Mouse (Mus musculus) left cerebral cortex, postnatal 14 days (tissue): ENCODE data around the gene Plk3. TPM values are rescaled to one million over a fixed set of nuclear protein-coding genes. Genes with fewer than 3 reads are reported as not detected.
A peak's percentile ranks its signal among the peaks of the same experiment; 100 is the strongest.

Experiments used
- DNase-seq, 2 experiments: peaks; one replicate each; pipeline ENCODE4 v3.0.0; 2021 to 2022; ENCODE audit warnings: low spot score in 2 of 2, mixed read lengths in 1 of 2
- intact Hi-C: fragments of 180-260 bp; cut with DNase I; formaldehyde crosslinking; loops from one replicate; pipeline ENCODE4 v1.15.1; 2025
- total RNA-seq, 2 experiments: library from RNA; stranded (reverse); gene quantifications; 2 replicates each; pipeline ENCODE4 v1.2.3; 2021

The Plk3 gene
- total RNA-seq, 2 experiments from 2014 or later, result 15.6 to 16.2 TPM

- intact Hi-C loops, result loop anchor here (5.0 kb wide), 1 partner anchor 141 kb away; no protein-coding TSS in a partner anchor
- DNase-seq, result no peak
Measured at GRCm38 (mm10) chr4:117143023-117143422, 9.3 kb upstream of the Plk3 start.

- intact Hi-C loops, result loop anchor here (5.0 kb wide), 1 partner anchor 138 kb away; no protein-coding TSS in a partner anchor
- DNase-seq, result no peak
Measured at GRCm38 (mm10) chr4:117140613-117141012, 6.8 kb upstream of the Plk3 start.

GRCm38 (mm10) chr4:117139217-117139612 is 5.5 kb upstream of the Plk3 start:
- intact Hi-C loops, result no loop called here

GRCm38 (mm10) chr4:117138295-117139216 is 4.8 kb upstream of the Plk3 start:
- intact Hi-C loops, result no loop called here
- DNase-seq, result no peak

More at GRCm38 (mm10) chr4:117139217-117139612, 5.5 kb upstream of the Plk3 start:
- peak in 1 of 2 experiments; percentile 52 for DNase-seq

GRCm38 (mm10) chr4:117136034-117136433 is 2.3 kb upstream of the Plk3 start:
- no peak for DNase-seq
- intact Hi-C loops, result no loop called here

- intact Hi-C loops, result no loop called here
- DNase-seq, result no peak
Measured at GRCm38 (mm10) chr4:117134601-117134995, 835 bp upstream of the Plk3 start.

GRCm38 (mm10) chr4:117133366-117133796 is 382 bp downstream of the Plk3 start:
- intact Hi-C loops, result no loop called here
- no peak for DNase-seq

- intact Hi-C loops, result no loop called here
- no peak for DNase-seq
Measured at GRCm38 (mm10) chr4:117132794-117133143, 994 bp downstream of the Plk3 start.

GRCm38 (mm10) chr4:117131890-117132793 is 1.6 kb downstream of the Plk3 start:
- intact Hi-C loops, result no loop called here
- no peak for DNase-seq

- no peak for DNase-seq
- intact Hi-C loops, result no loop called here
Measured at GRCm38 (mm10) chr4:117131198-117131597, 2.6 kb downstream of the Plk3 start.

- intact Hi-C loops, result no loop called here
- no peak for DNase-seq
Measured at GRCm38 (mm10) chr4:117130790-117131189, 3.0 kb downstream of the Plk3 start.

- DNase-seq, result no peak
- intact Hi-C loops, result no loop called here
Measured at GRCm38 (mm10) chr4:117127991-117128686, 5.6 kb downstream of the Plk3 start.

GRCm38 (mm10) chr4:117126675-117127290 is 7.0 kb downstream of the Plk3 start, which contains the start of gene Tctex1d4:
Tctex1d4 (plus strand) TSS chr4:117126794.
- no peak for DNase-seq
- intact Hi-C loops, result no loop called here

- intact Hi-C loops, result no loop called here
- peak; percentile 44 to 69 for DNase-seq
Measured at GRCm38 (mm10) chr4:117125910-117126674, 7.7 kb downstream of the Plk3 start.

GRCm38 (mm10) chr4:117125348-117125909 is 8.3 kb downstream of the Plk3 start, which contains the start of gene Btbd19:
Btbd19 (minus strand) TSS chr4:117125725.
- intact Hi-C loops, result no loop called here
- DNase-seq, result peak; percentile 78 to 84

- DNase-seq, result peak; percentile 40 to 58
- intact Hi-C loops, result no loop called here
Measured at GRCm38 (mm10) chr4:117124518-117125347, 9.0 kb downstream of the Plk3 start.

- intact Hi-C loops, result no loop called here
- no peak for DNase-seq
Measured at GRCm38 (mm10) chr4:117124218-117124517, 9.6 kb downstream of the Plk3 start.
